Mouse (Mus musculus) limb, embryonic 10.5 days (tissue): ENCODE results near the gene Ctdspl. TPM values are rescaled to one million over a fixed set of nuclear protein-coding genes. Genes with fewer than 3 reads are reported as not detected.
A peak's percentile ranks its signal among the peaks of the same experiment; 100 is the strongest.

ENCODE experiments used
- DNase-seq: peaks from one replicate; pipeline ENCODE4 v3.0.0-alpha.2; 2017; ENCODE audit warnings: low spot score
- H3K27ac ChIP-seq: fragments of 300-500 bp; sonication (generic); 2 replicates; pipeline ENCODE4 v1.5.1; 2016; ENCODE audit warnings: mild to moderate bottlenecking
- H3K27me3 ChIP-seq: fragments of 300-500 bp; sonication (generic); 2 replicates; pipeline ENCODE4 v1.6.1; 2016; ENCODE audit warnings: low read depth, mild to moderate bottlenecking; ENCODE audit not compliant: poor library complexity, severe bottlenecking
- H3K36me3 ChIP-seq: fragments of 300-500 bp; sonication (generic); 2 replicates; pipeline ENCODE4 v1.6.1; 2016; ENCODE audit warnings: mild to moderate bottlenecking, moderate library complexity
- H3K4me1 ChIP-seq: fragments of 300-500 bp; sonication (generic); 2 replicates; pipeline ENCODE4 v1.6.1; 2016
- H3K4me3 ChIP-seq: fragments of 300-500 bp; sonication (generic); 2 replicates; pipeline ENCODE4 v1.5.1; 2016; ENCODE audit warnings: mild to moderate bottlenecking, moderate library complexity
- H3K9me3 ChIP-seq: fragments of 300-500 bp; sonication (generic); replicated peaks from 2 replicates; pipeline ENCODE4 v1.6.1; 2016; ENCODE audit warnings: mild to moderate bottlenecking
- WGBS: fragments of 180-500 bp; shearing (Covaris S2); methylation state at CpG from one replicate; pipeline ENCODE4 v1.1.7; 2016; 5-methylcytosine and 5-hydroxymethylcytosine counted together
- polyA plus RNA-seq: library from polyadenylated mRNA; unstranded; fragments of >200 nt; fragmentation: Nextera tagmentation; extraction: Ambion mirVana; gene quantifications from 2 replicates; pipeline ENCODE4 v1.2.1, GENCODE M21; 2016

Gene Ctdspl
- 8.8 and 11.6 TPM in 2 replicates for polyA plus RNA-seq

DNA sequence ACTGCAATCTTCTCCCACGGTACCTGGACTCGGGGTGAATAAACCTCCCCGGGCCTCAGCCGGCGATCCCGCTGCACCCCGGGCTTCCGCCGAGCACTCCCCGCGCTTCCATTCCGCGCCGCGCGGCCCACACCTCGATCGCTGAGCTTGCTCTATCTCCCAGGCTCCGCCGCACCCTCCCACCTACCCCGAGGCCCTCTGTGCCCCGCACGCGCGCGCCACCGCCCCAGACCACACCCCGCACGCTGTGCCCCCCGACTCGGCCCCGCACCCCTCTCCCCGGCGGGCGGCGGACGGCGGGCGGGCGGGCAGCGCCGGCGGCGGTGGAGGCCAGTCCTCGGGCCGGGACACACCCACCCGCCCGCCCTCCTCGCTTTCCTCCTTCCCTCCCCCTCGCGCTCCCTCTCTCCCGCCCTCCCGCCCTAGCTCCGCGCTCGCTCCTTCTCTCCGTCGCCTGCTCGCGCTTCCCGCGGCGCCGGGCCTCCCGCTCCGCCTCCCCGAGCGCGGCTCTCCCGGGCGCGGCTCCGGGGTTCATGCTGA is at the start of gene Ctdspl:
Ctdspl (plus strand) TSS at position 343 of the 540 bp plus-strand sequence.
- Histone ChIP-seq H3K36me3 (peaks cover 9% of the 10 kb centered on the region; the same call in 1 of the 2 replicates), H3K27ac (peak within 1 kb of the TSS; percentile 91), H3K9me3 (no peaks in the 10 kb centered on the region), H3K4me1 (peaks cover 60% of the 10 kb centered on the region), H3K4me3 (peak within 1 kb of the TSS; percentile 90), H3K27me3 (peaks cover 18% of the 10 kb centered on the region)
- DNase-seq, result peak; percentile 72
- 3% methylated on average over 57 of the region's 73 CpGs for WGBS

- DNase-seq, result no peak
- no peak overlapping the region for H3K4me3 ChIP-seq
- 80% methylated on average over 10 of the region's 10 CpGs for WGBS
- H3K27me3 ChIP-seq, result no peaks in the 10 kb centered on the region
- peaks cover 40% of the 10 kb centered on the region for H3K36me3 ChIP-seq
- no peaks in the 10 kb centered on the region for H3K9me3 ChIP-seq
- H3K27ac ChIP-seq, result no peak overlapping the region
- H3K4me1 ChIP-seq, result peaks cover 22% of the 10 kb centered on the region
Measured at GRCm38 (mm10) chr9:118876902-118877301, 49.4 kb upstream of the Ctdspl start.

GRCm38 (mm10) chr9:118877365-118878008 is 48.8 kb upstream of the Ctdspl start:
- WGBS, result 83% methylated on average over 7 of the region's 7 CpGs
- no peaks in the 10 kb centered on the region for H3K9me3 ChIP-seq
- H3K36me3 ChIP-seq, result peaks cover 36% of the 10 kb centered on the region
- peaks cover 22% of the 10 kb centered on the region for H3K4me1 ChIP-seq
- H3K4me3 ChIP-seq, result no peak overlapping the region
- no peaks in the 10 kb centered on the region for H3K27me3 ChIP-seq
- DNase-seq, result no peak
- no peak overlapping the region for H3K27ac ChIP-seq

GRCm38 (mm10) chr9:118878596-118878995 is 47.7 kb upstream of the Ctdspl start:
- no peaks in the 10 kb centered on the region for H3K27me3 ChIP-seq
- peaks cover 20% of the 10 kb centered on the region for H3K4me1 ChIP-seq
- no peak for DNase-seq
- no peaks in the 10 kb centered on the region for H3K9me3 ChIP-seq
- 88% methylated on average over 11 of the region's 11 CpGs for WGBS
- H3K36me3 ChIP-seq, result peaks cover 24% of the 10 kb centered on the region
- no peak overlapping the region for H3K4me3 ChIP-seq
- H3K27ac ChIP-seq, result no peak overlapping the region

DNA sequence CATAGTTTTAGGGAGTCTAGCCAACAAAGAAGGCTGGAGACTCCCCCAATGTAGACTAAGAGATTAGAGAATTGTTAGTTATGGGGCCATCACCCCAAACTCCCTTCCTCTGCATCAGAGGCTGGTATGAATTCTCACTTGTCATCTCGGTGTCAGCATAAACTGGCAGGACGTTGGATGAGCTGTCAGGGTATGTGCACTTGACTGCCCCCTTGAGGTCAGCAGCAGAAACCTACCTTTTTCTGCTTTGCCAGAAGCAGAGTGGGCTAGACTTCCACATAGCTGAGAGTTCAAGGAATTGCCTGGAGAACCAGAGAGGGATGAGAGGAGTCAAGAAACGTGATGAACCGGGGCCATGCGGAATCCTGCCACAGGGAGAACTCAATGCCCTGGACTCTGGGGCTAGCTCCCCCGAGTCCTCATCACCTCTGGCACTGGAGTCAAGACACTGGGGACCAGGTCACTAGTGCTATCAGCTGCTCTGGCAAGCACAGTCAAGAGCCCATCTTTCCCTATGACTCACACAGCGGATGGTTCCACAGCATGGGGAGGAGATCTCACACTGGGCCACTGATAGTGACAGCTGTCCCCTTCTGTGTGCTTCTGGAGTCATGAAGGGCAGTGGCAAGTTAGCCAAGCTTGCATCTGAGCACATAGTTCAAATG is 44.8 kb upstream of the Ctdspl start:
- Histone ChIP-seq H3K9me3 (no peaks in the 10 kb centered on the region), H3K27ac (no peak overlapping the region), H3K27me3 (no peaks in the 10 kb centered on the region), H3K4me1 (peaks cover 4% of the 10 kb centered on the region), H3K36me3 (peaks cover 15% of the 10 kb centered on the region), H3K4me3 (no peak overlapping the region)
- DNase-seq, result no peak
- WGBS, result 78% methylated on average over 7 of the region's 7 CpGs

DNA sequence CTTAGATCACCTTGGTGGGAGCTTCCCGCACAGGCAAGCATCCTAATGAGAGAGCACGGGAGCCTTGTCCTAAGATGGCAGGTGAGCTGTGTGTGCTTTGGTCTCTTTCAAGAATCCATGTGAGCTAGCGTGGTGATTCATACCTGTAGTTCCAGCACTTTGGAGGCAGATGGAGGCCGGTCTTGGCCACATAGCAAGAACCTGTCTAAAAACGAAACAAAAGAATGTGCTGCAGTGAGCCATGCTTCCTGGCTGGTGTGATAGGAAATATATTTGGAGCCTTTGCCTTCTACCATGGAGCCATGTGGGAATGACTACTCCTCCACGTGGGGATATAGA is 44.3 kb upstream of the Ctdspl start:
- DNase-seq, result no peak
- Histone ChIP-seq H3K36me3 (peaks cover 20% of the 10 kb centered on the region), H3K4me1 (no peaks in the 10 kb centered on the region), H3K27ac (no peak overlapping the region), H3K27me3 (no peaks in the 10 kb centered on the region), H3K9me3 (no peaks in the 10 kb centered on the region), H3K4me3 (no peak overlapping the region)
- 91% methylated on average over 6 of the region's 6 CpGs for WGBS

DNA sequence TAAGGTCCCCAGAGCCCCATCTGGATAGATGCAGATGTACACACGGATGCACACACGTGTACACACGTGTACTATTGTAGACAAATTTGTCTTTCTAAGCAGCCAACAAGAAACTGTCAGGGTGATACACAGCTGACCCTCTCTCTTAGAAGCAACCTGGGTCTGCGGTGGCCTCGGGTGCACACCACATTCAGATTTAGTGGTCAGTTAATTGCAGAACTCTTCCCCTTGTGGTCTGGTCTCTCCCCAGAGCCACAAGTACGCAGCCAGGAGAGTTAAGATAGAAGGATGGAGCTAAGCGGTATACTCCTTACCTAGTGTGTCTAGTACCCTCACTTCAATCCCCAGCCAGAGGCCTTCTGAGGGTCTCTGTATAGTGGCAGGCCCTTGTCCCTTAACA is 43.1 kb upstream of the Ctdspl start:
- 92% methylated on average over 7 of the region's 7 CpGs for WGBS
- Histone ChIP-seq H3K27ac (no peak overlapping the region), H3K36me3 (peaks cover 29% of the 10 kb centered on the region), H3K4me3 (no peak overlapping the region), H3K9me3 (no peaks in the 10 kb centered on the region), H3K4me1 (no peaks in the 10 kb centered on the region), H3K27me3 (no peaks in the 10 kb centered on the region)
- no peak for DNase-seq

DNA sequence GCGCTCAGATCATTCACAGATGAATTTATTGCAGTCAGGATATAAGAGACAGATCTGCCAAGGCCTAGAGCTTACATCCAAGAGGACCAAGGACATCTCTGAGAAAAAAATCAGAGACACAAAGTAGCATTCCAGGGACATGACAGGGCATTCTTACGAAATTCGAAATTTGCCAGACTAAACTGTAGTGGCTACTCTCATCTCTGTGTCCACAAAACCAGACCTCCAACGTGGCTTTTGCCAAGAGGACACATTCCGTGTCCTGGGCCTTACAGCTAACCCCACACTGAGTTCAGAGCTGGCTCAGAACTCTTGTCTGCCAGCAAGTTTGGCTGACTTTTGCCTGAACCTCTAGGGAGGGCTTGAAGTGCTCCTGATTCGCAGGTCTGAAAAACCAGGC is 40.5 kb upstream of the Ctdspl start:
- H3K27me3 ChIP-seq, result no peaks in the 10 kb centered on the region
- H3K27ac ChIP-seq, result no peak overlapping the region
- peaks cover 15% of the 10 kb centered on the region for H3K4me1 ChIP-seq
- no peak overlapping the region for H3K4me3 ChIP-seq
- H3K9me3 ChIP-seq, result no peaks in the 10 kb centered on the region
- DNase-seq, result no peak
- H3K36me3 ChIP-seq, result peaks cover 17% of the 10 kb centered on the region
- 85% methylated on average over 6 of the region's 6 CpGs for WGBS

DNA sequence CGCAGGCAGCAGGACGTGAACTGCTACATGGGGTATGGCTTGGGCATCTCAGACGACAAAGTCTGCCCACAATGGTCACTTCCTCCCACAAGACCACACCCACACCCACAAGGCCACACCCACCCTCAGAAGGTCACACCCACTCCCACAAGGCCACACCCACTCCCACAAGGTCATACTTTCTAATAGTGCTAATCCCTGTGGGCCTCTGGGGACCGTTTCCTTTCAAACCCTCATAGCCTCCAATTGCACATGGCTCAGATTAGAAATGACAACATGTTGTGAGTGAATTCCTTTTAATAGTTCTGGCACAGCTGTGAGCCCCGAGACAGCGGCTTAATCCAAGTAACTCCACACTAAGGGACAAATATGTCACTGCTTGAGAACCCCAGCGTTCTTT is 39.1 kb upstream of the Ctdspl start:
- no peaks in the 10 kb centered on the region for H3K27me3 ChIP-seq
- 90% methylated on average over 7 of the region's 7 CpGs for WGBS
- peaks cover 17% of the 10 kb centered on the region for H3K36me3 ChIP-seq
- no peak overlapping the region for H3K27ac ChIP-seq
- no peak overlapping the region for H3K4me3 ChIP-seq
- DNase-seq, result no peak
- H3K4me1 ChIP-seq, result peaks cover 29% of the 10 kb centered on the region
- H3K9me3 ChIP-seq, result no peaks in the 10 kb centered on the region

GRCm38 (mm10) chr9:118887734-118888133 is 38.5 kb upstream of the Ctdspl start:
- H3K27me3 ChIP-seq, result no peaks in the 10 kb centered on the region
- DNase-seq, result no peak
- 91% methylated on average over 8 of the region's 8 CpGs for WGBS
- H3K4me3 ChIP-seq, result no peak overlapping the region
- peaks cover 20% of the 10 kb centered on the region for H3K36me3 ChIP-seq
- H3K9me3 ChIP-seq, result no peaks in the 10 kb centered on the region
- H3K27ac ChIP-seq, result no peak overlapping the region
- peaks cover 33% of the 10 kb centered on the region for H3K4me1 ChIP-seq

- WGBS, result 92% methylated on average over 4 of the region's 4 CpGs
- H3K27ac ChIP-seq, result peak overlapping the region; percentile 50
Measured at GRCm38 (mm10) chr9:118890149-118890548, 36.1 kb upstream of the Ctdspl start.

DNA sequence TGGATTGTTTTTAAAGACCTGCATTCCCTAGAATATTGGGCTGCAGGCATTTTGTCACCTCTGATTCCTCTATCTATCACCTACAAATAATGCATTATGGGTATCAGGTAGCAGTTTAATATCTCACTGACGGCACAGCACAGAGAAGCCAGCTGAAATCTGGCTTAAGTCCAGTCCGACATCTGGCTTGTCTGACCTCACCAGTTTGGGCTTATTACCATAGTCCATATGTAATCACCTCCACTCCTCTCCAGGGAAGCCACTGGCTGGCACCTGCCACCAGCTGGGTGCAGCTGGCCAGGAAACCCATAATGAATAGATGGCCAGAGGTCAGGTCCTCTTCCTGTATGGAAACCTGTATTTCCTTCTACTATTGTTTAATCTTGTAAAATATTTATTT is 35.6 kb upstream of the Ctdspl start:
- Histone ChIP-seq H3K27me3 (no peaks in the 10 kb centered on the region), H3K9me3 (no peaks in the 10 kb centered on the region), H3K4me3 (no peak overlapping the region), H3K36me3 (peaks cover 25% of the 10 kb centered on the region), H3K4me1 (peaks cover 33% of the 10 kb centered on the region), H3K27ac (no peak overlapping the region; the same call in 1 of the 2 replicates)
- DNase-seq, result no peak
- WGBS, result 47% methylated on average over 2 of the region's 2 CpGs

More at GRCm38 (mm10) chr9:118890149-118890548, 36.1 kb upstream of the Ctdspl start:
- Histone ChIP-seq H3K4me3 (no peak overlapping the region), H3K9me3 (no peaks in the 10 kb centered on the region), H3K36me3 (peaks cover 25% of the 10 kb centered on the region), H3K27me3 (no peaks in the 10 kb centered on the region), H3K4me1 (peaks cover 33% of the 10 kb centered on the region)
- no peak for DNase-seq

DNA sequence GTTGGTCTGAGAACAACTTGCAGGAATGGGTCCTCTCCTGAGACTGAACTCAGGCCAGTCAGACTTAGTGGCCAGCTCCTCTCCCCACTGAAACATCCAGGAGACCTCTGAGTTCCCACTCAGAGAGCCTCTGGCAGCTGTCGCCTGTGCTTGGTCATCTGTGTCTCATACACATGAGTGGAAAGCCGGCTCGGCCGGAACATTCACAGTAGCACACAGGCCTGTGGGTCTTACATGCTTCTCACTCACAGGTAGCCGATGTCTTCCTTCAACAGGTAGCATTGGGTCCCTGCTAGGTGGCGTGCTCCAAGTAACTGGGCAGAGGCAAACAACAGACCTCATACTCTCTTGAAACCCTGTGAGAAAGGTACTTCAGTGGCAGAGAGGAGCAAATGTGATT is 35.2 kb upstream of the Ctdspl start:
- H3K4me1 ChIP-seq, result peaks cover 33% of the 10 kb centered on the region
- no peaks in the 10 kb centered on the region for H3K27me3 ChIP-seq
- H3K9me3 ChIP-seq, result no peaks in the 10 kb centered on the region
- H3K27ac ChIP-seq, result peak overlapping the region; percentile 75
- WGBS, result 90% methylated on average over 6 of the region's 6 CpGs
- peaks cover 25% of the 10 kb centered on the region for H3K36me3 ChIP-seq
- H3K4me3 ChIP-seq, result no peak overlapping the region
- no peak for DNase-seq
